Mouse (Mus musculus): Measurements from ENCODE around the gene Exosc2.

The Exosc2 gene

DNA sequence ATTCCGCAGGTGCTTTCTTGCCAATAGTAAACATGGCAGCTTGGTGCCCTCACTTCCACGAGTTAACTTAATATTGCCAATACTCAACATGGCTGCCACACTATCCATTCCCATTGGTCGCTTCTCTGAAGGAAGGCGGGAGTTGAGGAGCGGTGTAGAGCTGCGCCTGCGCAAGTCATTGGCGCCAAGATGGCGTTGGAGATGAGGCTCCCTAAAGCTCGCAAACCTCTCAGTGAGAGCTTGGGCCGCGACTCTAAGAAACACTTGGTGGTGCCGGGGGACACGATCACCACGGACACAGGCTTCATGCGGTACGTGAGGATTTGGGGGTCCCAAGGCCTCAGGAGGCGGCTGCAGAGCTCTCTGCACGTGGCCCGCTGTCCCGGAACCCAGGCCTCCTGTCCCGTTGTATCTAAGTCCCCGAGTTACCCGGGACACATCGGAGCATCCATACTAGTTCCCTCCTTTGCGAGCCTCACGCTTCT, at the start of gene Exosc2:
Gene Exosc2, plus strand, starts transcription at position 165 of the 485 bp plus-strand sequence.
- peak; percentile 97 for DNase-seq (ENCODE audit: low read depth, low spot score)

- no peak for DNase-seq (ENCODE audit: low read depth, low spot score)
Observed at GRCm38 (mm10) chr2:31633531-31633930, 37.0 kb upstream of the Exosc2 start.

DNA sequence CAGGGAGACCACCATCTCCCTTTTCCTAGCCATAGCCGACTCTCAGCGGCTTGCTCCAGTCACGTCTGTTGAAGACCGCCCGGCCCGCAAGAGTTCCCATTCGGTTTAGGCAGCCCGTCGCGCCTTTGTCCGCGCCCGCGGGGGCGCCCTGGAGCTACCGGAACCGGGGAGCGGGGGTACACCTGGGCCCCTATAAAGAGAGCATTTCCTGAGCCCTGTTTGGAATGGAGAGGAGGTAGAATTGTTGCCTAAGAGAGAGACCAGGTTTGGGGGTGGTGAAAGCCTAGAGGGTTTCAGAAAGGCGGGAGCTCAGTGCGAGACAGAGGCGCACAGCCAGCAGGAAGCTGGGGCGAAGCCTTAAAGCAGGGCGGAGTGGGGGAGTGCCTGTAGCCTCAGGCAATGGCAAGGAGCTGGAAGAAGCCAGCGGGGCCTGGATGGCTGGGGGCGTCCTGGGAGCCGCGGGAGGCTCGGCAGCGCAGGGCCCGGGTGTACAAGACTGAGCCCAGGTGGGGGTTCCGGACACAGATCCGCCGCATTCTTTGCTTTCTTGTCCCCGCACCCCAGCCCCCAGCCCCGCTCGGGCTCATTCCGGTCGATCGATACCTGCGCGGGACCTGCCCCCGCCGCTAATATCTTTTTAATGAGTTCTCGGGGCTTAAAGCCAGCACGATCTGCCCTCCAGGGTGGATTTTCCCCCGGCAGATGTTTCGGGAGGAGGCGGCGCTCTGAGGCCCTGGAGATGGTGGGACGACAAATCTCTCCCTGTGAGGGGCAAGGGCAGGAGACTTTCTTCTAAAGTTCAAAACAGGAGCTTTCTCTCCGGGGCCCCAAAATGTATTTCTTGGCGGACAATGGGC, 35.0 kb upstream of the Exosc2 start:
- DNase-seq (ENCODE audit: low read depth, low spot score) = no peak

- no peak for DNase-seq (ENCODE audit: low read depth, low spot score)
Observed at GRCm38 (mm10) chr2:31636138-31636741, 34.3 kb upstream of the Exosc2 start.

DNA sequence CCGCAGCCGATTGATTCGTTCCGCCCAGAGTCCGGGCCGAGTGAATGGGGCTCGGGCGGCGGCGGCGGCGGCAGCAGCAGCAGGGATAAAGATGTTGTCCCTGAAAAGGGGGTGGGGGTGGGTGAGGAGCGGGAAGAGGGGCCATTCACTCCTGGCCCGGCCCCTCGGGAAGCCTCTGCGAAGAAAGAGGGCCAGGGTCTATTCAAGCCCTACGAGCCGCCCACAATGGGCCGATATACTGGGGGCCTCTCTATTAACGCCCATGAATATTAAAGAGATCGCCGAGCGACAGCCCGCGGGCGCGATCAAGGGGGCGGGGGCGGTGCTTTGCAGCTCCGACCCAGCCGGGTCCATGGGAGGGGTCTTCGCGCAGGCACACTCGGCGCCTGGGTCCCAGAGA, 33.8 kb upstream of the Exosc2 start:
- no peak for DNase-seq (ENCODE audit: low read depth, low spot score)

- DNase-seq (ENCODE audit: low read depth, low spot score) = no peak
Observed at GRCm38 (mm10) chr2:31637311-31637710, 33.2 kb upstream of the Exosc2 start.

DNA sequence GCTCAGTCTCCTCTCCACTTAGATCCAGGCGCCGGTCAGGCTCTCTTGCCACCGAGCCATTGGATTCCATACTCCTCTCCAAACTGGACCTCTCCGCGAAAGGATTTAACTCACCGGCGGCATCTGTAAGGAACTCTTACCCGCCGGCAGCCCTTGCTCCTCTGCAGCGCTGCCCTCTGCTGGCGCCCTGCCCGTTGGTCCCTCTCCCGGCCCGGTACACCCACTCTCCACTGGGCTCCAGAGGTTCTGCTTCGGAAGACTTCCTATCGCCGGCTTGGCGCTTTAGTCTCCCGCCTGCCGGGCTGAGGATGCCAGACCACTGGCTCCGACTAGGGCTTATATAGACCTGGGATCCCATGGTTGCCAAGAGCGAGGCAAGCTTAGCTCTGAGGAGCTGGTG, 32.7 kb upstream of the Exosc2 start:
- DNase-seq (ENCODE audit: low read depth, low spot score) = no peak

- DNase-seq (ENCODE audit: low read depth, low spot score) = no peak
Observed at GRCm38 (mm10) chr2:31638581-31639465, 31.7 kb upstream of the Exosc2 start.

DNA sequence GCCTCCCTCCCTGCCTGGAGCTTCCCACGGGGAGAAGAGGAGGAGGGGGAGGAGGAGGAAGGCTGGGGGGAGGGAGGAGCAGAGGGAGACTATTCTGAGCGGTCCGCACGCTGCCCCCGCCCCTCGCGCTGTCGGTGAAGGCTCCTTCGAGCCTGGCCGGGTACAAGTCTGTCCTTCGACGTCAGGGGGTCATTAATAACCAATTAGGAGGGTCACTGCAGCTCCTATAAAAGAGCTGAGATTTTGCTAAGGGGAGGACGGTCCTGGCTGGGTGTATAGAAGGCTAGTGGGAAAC, 31.1 kb upstream of the Exosc2 start:
- no peak for DNase-seq (ENCODE audit: low read depth, low spot score)

GRCm38 (mm10) chr2:31639901-31640608, 30.5 kb upstream of the Exosc2 start, which contains the start of gene Prdm12:
TSS of gene Prdm12 (plus strand) at chr2:31640037.
- no peak for DNase-seq (ENCODE audit: low read depth, low spot score)

DNA sequence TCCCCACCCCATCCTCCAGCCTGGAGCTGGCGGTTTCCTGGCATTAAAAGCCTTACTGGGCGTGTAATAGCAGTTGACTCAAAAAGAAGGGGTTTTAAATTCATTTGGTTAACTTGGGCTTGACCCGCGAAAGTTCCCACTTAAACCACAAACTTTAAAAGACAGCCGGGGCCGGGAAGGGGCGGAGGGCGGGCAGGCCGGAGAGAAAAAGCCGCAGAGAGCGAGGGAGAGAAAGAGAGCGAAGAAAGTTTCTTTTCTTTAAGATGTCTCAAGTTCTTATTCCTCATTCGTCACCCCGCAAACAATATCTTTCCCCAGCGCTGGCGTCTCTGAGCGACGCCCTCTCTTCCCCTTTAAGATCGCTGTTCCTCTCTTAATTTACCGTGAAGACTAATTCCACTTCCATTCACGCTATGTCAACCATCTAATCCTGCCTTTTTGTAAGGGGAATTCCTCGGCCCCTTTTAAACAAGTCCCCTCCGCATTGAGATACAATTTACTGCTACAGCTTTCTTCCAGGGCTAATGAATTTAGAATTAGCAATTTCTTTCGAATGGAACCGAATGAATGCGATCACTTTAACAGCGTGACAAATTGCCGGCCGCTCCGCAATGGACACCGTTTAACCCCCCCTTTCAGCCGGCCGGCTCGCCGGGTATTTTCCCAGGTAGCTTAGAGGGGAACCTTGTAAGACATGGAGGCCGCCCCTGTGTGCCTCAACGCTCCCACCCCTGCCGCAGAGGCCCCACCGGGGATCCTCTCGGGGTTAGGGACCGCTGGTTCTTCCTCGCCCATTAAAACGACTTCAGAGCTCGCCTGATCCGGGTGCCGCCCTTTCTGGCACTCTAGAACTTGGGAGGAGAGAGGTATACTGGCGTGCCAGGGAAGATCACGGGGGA, 29.7 kb upstream of the Exosc2 start:
- no peak for DNase-seq (ENCODE audit: low read depth, low spot score)

- DNase-seq (ENCODE audit: low read depth, low spot score) = no peak
Observed at GRCm38 (mm10) chr2:31641508-31641830, 29.0 kb upstream of the Exosc2 start.

DNA sequence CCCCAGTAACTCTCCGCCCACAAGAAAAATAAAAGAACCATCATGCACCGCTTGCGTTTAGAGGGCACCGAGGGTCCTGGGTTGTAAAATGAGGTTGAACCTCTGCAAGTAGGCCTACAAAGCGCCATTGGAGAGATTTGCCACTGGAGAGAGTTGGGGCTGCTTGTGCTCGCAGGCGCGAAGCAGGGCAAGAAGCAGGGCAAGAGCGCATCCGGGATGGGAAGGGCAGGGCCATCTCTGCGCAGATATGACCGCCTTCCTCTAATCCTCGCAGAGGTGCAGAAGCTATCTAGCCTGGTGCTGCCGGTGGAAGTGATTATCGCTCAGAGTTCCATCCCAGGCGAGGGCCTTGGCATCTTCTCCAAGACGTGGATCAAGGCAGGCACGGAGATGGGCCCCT, 28.6 kb upstream of the Exosc2 start:
- no peak for DNase-seq (ENCODE audit: low read depth, low spot score)

- DNase-seq (ENCODE audit: low read depth, low spot score) = peak; percentile 46
Observed at GRCm38 (mm10) chr2:31653971-31654853, 16.3 kb upstream of the Exosc2 start.

GRCm38 (mm10) chr2:31654854-31655559, 15.5 kb upstream of the Exosc2 start:
- peak; percentile 49 for DNase-seq (ENCODE audit: low read depth, low spot score)

DNA sequence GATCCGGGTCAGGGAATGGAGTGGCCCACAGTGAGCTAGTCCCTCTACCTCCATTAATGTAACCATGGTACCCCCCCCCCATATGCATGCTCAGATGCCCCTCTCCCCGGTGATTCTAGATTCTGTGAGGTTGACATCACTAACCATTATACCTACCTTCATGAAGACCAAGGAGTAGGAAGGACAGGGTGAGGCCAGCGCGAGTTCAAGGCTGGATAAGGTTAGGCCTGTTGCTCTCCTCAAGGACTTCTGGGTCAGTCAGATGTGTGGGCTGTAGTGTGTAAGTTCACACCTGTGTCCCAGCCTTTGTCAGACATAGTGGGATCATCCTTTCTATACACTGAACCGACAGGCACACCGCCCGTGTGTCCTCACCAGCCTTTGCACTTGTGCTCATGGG, 14.1 kb upstream of the Exosc2 start:
- DNase-seq (ENCODE audit: low read depth, low spot score) = no peak

- DNase-seq (ENCODE audit: low read depth, low spot score) = no peak
Observed at GRCm38 (mm10) chr2:31662939-31663803, 7.3 kb upstream of the Exosc2 start.

DNA sequence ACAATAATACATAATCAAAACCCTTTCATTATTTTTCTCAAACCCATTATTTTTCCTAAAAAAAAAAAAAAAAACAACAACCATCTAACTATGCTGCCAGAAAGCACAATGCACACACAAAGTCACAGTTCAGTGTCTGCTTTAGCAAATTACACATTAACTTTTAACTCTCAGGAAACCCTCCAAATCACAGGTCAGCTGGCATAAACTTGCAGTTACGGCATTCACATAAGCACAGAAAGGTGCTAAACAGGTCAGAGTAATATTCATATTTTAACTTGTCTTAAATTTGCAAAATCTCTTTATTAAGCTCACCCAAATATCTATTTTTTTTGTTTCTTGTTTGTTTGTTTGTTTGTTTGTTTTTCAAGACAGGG, 6.7 kb upstream of the Exosc2 start:
- DNase-seq (ENCODE audit: low read depth, low spot score) = no peak
